Mouse (Mus musculus): ENCODE data around the gene Fhad1. TPM values are rescaled to one million over a fixed set of nuclear protein-coding genes. Genes with fewer than 3 reads are reported as not detected.

The Fhad1 gene
- total RNA-seq, 2 experiments from 2014 or later, result 0.13 to 0.35 TPM

DNA sequence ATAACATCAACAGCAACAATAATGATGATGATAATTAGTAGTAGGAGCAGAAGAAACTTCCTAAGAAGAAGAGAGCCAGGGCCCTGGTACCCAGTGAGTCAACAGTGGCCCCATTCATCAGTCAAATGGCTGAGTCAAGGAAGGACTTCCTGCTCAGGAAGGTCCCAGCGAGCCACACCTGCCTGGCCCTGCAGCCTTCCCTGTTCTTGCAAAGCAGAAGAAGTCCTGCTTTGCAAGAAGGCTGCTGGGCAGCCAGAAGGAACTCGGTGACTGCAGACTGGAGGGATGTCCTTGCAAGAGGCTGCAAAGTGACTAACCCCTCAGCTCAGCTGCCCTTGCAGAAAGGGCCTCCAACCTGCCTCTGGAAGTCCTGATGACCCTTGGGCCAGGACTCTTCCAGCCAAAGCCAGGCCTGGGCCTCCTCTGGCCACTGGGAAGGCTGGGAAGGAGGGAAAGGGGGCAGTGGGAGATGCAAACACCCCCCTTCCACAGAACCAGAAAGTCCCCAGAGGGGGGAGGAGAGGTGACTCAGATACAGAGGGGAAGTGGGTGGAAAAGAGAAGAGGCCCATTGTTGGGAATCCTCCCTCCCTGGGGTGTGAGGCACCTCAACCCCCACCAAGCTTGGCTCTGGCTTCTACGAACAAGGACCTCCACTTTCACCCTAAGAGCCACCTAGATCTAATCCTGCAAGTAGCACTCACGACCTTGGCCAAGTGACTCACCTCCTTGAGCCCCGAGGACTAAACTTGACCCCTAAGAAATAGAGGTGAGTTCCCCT, 145.3 kb downstream of the Fhad1 start:
- peak in 1 of 2 experiments; percentile 11 for DNase-seq
- intact Hi-C loops (cut with DNase I), result no loop called here

DNA sequence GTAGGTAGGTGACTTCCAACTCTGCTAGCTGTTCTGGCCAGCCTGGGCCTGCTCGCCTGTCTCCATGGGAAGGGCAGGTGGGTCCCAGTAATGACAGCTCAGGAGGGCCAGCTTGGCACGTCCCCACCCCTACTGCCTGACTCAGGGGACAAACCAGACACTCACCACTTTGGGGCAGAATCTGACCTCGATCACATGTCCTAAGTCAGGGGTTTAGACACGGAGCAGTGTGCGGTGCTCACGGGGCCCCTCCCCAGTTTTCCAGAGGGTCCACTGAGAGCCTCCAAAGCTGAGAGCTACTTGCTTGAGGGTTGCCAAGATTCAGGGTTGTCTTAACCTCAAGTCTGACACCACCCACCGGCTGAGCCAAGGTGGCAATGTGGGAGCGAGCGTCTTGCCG, 146.8 kb downstream of the Fhad1 start:
- intact Hi-C loops (cut with DNase I), result no loop called here
- peak in 1 of 2 experiments; percentile 12 for DNase-seq

DNA sequence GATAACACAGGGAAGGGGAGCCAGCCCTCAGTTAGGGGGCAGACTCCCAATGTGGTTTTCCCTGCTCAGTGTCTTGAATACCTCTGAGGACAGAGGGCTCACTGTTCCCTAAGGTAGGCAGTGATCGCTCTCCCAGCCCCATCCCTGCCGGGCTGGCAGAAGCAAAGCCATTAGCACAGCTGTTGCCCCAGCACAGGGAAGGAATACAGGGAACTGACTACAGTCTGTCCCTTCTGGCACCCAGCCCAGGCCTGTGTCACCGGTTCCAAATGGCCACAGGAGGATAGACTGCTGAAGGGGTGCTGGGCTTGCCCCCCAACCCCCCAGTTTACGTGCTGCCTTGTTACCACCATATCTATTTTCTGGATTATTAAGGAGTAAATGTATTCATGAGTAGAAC, 147.4 kb downstream of the Fhad1 start:
- DNase-seq, result peak; percentile 42 to 64
- intact Hi-C loops (cut with DNase I), result no loop called here

DNA sequence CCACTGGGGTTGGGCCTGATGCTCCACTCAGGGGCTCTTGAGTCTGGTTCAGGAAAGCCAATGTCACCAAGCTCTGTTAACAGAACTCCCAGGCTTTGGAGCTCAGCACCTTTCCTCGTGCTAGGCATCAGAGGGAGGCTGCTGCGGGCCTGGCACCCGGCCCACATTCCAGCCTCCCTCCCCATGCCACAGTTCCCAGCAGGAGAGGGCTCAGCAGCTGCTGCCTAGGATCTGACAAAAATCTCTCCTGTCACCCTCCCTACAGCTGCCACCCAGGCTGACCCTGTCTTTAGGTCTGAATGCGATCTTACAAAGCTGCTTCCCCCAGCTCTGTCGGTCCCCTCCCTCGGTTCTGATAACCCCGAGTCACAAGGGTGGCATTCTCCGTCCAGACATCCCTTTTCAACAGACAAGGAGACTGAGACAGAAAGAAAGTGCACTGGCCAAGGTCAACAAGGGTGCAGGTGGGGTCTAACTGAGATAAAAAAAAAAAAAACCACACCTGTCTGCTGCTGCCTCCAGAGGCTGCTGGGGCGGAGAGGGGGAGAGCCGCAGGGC, 147.9 kb downstream of the Fhad1 start:
- peak in 1 of 2 experiments; percentile 20 for DNase-seq
- intact Hi-C loops (cut with DNase I), result no loop called here

DNA sequence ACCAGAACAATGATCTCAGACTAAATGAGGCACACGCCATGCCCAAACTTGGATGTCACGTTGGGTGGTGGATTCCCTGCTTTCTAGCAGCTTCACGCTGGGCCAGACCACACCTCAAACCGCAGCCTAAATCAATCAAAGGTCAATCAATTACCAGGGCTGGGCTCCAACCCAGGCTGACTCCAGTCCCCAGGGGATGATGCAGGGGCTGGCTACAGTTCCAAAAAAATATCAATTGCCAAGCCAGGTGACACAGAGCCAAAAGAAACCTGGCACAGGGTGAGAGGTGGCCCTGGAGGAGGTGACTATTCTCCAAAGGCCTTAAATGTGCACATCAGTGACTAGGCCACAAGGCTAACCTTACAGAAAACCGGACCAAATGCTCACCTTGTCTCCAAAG, 149.3 kb downstream of the Fhad1 start:
- peak in 1 of 2 experiments; percentile 10 for DNase-seq
- intact Hi-C loops (cut with DNase I), result no loop called here

DNA sequence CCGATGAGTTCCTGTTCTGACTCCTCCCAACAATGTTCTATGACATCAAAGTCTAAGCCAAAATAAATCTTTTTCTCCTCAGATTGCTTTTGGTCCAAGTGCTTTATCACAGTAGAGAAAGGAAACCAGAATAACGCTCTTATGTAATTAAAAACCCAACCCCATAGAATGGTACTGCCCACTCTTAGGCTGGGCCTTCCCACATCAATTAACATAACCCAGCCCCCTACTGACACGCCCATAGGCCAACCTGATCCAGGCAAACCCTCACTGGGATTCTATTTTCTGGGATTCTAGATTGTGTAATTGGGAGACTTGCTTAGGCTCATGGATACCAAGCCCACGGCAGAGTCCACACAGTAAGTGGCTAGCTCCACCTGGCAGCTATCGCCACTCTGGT, 149.9 kb downstream of the Fhad1 start:
- no peak for DNase-seq
- intact Hi-C loops (cut with DNase I), result no loop called here

DNA sequence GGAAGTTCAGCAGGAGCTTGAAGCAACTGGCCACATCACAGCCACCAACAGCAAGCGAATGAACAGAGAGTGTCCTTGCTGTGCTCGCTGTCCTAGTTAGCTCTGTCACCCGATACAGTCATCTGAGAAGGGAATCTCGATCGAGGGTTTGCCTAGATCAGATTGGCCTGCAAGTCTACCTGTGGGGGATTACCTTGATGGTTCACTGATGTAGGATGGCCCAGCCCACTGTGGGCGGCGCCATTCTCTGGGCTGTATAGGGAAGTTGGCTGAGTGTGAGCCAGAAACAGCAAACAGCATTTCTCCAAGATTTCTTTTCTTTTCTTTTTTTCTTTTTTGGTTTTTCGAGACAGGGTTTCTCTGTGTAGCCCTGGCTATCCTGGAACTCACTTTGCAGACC, 150.4 kb downstream of the Fhad1 start:
- peak in 1 of 2 experiments; percentile 10 for DNase-seq
- intact Hi-C loops (cut with DNase I), result no loop called here

DNA sequence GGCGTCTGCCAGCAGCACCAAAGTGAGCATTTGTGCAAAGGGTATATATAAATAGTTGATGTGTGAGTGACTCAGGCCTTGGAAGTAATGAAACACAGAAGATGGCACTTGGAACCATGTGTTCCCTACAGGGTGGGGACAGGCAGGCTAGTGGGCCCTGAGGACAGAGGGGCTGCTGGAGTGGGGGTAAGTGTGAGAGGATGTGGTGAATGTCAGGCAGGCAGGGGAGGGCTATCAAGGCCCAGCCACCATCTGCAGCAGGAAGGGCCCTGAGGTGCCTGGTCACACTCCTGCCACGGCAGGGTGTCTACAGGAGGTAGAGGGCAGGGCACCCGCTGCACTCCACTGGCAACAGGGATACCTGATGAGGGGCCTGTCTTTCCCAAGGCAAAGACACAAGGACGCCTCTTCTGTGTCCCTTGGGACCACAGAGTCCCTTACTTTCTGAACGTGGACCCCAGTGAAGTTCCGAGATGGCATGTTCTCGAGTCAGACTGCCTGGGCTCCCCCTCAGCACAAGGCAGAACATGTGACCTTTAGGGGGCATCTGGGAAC, 151.1 kb downstream of the Fhad1 start:
- no peak for DNase-seq
- intact Hi-C loops (cut with DNase I), result no loop called here

DNA sequence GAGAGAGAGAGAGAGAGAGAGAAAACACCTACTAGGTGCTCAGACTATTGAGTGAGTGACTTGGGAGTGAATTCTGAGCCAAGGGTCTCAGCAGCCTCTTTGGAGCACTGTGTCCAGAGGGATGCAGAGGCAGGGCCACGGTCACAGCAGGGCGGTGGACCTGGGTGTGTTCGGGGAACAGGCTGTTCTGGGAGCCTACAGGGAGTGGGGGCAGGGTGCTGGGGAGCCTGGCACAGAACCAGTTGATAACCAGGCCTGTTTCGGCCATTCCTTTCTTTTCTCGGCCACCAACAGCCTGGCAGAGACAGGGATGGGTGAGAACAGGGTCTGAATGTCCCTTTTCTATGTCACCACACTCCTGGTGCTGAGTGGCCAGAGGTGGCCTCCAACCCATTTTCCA, 152.0 kb downstream of the Fhad1 start:
- intact Hi-C loops (cut with DNase I), result no loop called here

DNA sequence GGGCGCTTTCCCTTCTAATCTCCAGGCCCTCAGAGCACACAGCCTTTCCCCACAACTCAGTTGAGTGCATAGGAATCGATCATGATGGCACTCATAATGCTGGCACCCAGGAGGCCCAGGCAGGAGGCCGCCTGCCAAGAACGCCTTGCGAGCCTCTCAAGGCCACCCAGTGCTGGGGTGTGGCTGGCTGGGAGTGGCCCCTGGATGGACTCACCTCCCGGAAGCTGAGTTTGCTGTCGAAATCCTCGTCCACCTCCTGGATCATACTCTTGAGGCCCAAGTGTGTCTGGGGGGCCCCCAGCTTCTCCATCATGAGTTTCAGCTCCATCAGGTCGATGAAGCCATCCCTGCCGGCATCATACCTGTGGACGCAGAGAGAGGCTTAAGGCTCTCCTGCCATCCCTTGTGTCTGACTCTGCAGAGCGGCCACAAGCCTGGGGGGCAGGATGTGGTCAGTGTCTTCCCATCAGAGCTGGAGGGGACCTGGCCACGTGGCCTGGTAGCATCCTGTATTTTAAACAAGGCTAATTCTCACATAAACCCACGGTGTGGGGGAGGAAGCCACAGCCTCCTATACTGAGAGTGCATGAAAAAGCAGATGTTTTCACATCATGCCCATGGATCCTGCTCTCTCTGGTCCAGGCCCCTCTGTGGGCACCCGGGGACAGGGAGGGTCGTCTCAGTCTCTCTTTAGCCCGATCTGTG, 153.1 kb downstream of the Fhad1 start:
- intact Hi-C loops (cut with DNase I), result no loop called here
- DNase-seq, result no peak

More for the DNA sequence above, 152.0 kb downstream of the Fhad1 start:
- no peak for DNase-seq

DNA sequence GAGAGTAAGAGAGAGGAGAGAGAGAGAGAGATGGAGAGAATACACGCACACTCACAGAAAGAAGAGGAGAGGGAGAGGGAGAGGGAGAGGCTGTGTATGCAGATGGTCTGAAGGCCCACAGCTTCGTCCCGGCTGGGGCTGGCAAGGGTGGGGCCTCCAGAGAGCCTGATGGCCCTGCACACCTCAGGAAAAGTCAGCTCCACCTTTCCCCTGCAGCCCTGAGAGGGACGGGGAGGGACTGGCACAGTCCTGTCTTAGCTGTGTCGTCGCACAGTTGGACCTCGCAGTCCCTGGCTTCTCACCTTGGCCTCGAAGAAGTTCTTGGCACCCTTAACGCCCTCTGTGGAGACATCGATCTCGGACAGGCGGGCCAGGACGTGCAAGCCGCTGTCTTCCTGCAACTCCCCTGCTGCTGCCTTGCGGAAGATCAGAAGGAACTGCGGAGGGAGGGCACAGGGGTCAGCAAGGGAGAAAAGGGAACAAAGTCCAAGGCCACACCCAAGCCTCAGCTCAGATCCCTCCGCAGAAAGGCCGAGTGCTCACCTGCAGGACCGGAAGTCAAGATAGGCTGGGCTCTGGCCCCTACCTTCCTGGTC, 154.5 kb downstream of the Fhad1 start:
- intact Hi-C loops (cut with DNase I), result no loop called here
- no peak for DNase-seq

DNA sequence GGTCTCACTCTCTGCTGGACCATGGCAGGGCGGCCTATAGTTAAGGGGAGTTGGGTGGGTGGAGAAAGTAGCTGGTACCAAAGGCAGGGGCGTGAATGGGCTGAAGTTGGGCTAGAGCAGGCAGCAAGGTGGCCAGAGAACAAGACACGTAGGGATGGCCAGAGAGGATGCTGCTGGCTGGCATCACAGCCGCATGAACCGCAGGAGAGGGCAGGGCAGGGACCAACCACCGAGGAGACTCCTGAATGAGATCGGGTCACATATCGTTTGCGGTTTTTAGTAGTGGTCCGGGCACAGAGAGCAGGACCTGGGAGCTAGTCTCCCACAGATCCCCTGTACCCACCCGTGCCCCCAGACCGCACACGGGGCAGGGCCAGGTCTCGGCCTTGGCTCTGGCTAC, 155.5 kb downstream of the Fhad1 start:
- intact Hi-C loops (cut with DNase I), result no loop called here

DNA sequence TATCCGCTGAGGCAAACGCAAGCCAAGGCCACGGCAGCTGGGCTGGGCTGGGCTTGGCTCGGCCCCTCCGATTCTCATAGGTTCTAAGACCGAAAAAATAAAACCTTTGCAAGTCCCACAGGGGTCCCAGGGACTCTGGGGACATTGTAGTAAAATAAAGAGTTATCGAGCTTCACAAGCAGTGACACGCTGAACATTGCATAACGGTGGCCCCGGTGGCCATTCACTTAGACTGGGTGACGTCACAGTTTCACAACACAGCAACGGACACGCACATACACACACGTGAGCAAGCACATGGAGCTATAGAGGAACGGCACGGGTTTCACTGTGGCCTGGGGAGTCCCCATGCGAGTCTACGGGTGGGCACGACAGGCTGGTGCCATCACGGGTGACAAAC, 156.4 kb downstream of the Fhad1 start:
- no peak for DNase-seq
- intact Hi-C loops (cut with DNase I), result loop anchor here (1.0 kb wide), 1 partner anchor 97 kb away; no protein-coding TSS in a partner anchor

More for the DNA sequence above, 155.5 kb downstream of the Fhad1 start:
- DNase-seq, result no peak

DNA sequence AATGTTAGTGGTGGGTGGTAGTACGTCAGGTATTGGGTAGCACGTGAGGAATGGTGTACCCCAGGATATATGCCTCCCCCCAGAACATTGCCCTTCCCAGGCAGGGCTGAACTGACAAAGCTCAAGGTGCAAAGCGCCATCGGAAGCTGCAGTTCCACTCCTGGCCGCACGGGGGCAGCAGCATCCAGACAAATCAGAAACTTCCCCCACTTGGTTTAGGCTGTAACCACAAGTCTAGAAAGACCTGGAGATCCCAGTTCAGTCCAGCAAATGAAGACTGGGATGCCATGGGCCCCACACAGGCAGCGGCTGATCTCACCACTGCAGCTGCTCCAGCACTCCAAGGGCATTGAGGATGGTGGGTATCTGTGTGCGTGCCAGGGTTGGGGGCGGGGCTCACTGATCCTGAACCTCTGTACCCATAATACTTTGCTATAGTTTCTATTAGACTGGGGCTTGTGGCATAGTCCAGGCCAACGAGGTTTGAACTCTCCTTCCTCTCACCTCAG, 157.4 kb downstream of the Fhad1 start:
- intact Hi-C loops (cut with DNase I), result no loop called here
- DNase-seq, result peak; percentile 68 to 83

DNA sequence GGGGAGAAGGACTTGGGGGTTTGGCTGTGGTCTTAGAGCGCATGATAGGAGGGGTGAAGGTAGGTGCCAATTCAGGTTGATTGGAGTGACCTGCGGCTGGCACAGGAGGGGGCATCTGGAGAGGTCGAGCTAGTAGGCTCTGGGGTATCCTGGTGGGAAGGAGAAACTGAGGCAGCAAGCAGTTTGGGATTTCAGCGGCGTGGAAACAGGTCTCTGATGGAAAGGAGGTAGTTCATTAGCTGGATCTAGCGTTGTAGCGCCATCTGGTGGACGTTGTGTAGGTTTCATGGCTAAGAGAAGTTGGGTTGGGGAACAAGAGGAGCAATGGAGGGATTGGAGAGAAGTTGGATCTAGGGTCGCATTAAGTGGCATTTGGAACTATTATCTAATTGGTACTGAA, 161.4 kb downstream of the Fhad1 start:
- no peak for DNase-seq
- intact Hi-C loops (cut with DNase I), result loop anchor here (5.0 kb wide), 1 partner anchor 236 kb away; the partner anchor contains the start of gene Tmem82

DNA sequence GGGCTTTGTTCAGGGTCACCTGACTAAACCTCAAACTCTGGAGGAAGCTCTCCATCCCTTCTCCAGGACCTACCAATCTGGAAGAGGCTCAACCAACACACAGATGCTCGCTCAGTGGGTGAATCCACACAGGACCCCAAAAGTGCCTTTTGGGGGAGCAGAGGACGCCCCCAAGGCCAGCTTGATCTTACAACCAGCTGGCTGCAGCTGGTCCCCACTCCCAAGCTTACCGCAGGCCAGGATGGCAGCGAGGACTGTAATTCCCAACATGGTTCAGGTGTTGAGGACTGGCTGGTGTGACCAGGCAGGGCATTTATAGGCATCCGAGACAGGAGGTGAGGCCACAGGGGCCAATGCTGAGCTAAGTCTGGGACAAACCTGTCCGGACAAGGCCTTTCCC, 168.9 kb downstream of the Fhad1 start, which contains the start of gene Ctrc:
Gene Ctrc (minus strand): TSS at position 361 of the 400 bp plus-strand sequence.
- no peak for DNase-seq
- intact Hi-C loops (cut with DNase I), result loop anchor here (5.0 kb wide), 1 partner anchor 34 kb away; no protein-coding TSS in a partner anchor

Data from gastrocnemius, postnatal 36 days (tissue).